Mouse (Mus musculus) heart, embryonic 10.5 days (tissue): ENCODE data around the gene Foxb2. TPM values are rescaled to one million over a fixed set of nuclear protein-coding genes. Genes with fewer than 3 reads are reported as not detected.

Source experiments
- DNase-seq: peaks from one replicate; pipeline ENCODE4 v3.0.0-alpha.2; 2017; ENCODE audit warnings: low spot score
- H3K27ac ChIP-seq: fragments of 300-500 bp; sonication (generic); 2 replicates; pipeline ENCODE4 v1.5.1; 2016; ENCODE audit warnings: mild to moderate bottlenecking
- H3K27me3 ChIP-seq: fragments of 300-500 bp; sonication (generic); 2 replicates; pipeline ENCODE4 v1.6.1; 2016; ENCODE audit warnings: mild to moderate bottlenecking; ENCODE audit not compliant: poor library complexity, insufficient read depth, severe bottlenecking
- H3K36me3 ChIP-seq: fragments of 300-500 bp; sonication (generic); 2 replicates; pipeline ENCODE4 v1.6.1; 2016; ENCODE audit warnings: mild to moderate bottlenecking, moderate library complexity
- H3K4me1 ChIP-seq: fragments of 300-500 bp; sonication (generic); 2 replicates; pipeline ENCODE4 v1.6.1; 2016; ENCODE audit warnings: mild to moderate bottlenecking
- H3K4me3 ChIP-seq: fragments of 300-500 bp; sonication (generic); 2 replicates; pipeline ENCODE4 v1.5.1; 2016; ENCODE audit warnings: mild to moderate bottlenecking, moderate library complexity
- H3K9me3 ChIP-seq: fragments of 300-500 bp; sonication (generic); 2 replicates; pipeline ENCODE4 v1.6.1; 2016; ENCODE audit warnings: mild to moderate bottlenecking, moderate library complexity
- WGBS: fragments of 180-500 bp; shearing (Covaris S2); methylation state at CpG from one replicate; pipeline ENCODE4 v1.1.7; 2016; 5-methylcytosine and 5-hydroxymethylcytosine counted together
- polyA plus RNA-seq: library from polyadenylated mRNA; unstranded; fragments of >200 nt; fragmentation: Nextera tagmentation; extraction: Ambion mirVana; gene quantifications from 2 replicates; pipeline ENCODE4 v1.2.1, GENCODE M21; 2016

Gene Foxb2
- polyA plus RNA-seq: not detected in 2 replicates

DNA sequence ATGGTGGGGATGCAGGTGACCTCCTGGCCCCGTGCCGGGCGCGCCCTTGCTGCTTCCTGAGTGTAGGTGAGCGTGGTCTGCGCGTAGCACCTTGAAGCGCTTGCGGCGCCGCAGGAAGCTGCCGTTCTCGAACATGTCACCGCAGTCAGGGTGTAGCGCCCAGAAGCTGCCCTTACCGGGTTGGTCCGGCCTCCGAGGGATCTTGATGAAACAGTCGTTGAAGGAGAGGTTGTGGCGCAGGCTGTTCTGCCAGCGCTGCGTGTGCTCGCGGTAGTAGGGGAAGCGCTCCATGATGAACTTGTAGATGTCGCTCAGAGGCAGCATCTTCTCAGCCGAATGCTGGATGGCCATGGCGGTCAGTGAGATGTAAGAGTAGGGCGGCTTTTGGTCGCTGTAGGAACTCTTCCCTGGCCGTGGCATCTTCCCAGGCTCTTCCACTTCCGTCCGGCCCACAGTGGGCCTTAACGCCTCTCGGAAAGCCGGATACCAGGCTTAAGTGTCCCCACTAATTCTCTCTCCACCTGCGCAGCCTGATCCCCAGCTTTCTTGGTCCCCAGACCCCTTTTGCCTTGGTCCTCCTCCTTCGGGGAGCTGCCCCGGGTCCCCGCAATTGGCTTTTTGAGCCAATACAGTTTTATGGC is at the start of gene Foxb2:
Foxb2 (minus strand) TSS at position 585 of the 641 bp plus-strand sequence.
- peaks cover 40% of the 10 kb centered on the region for H3K4me1 ChIP-seq
- 1% methylated on average over 40 of the region's 40 CpGs for WGBS

DNA sequence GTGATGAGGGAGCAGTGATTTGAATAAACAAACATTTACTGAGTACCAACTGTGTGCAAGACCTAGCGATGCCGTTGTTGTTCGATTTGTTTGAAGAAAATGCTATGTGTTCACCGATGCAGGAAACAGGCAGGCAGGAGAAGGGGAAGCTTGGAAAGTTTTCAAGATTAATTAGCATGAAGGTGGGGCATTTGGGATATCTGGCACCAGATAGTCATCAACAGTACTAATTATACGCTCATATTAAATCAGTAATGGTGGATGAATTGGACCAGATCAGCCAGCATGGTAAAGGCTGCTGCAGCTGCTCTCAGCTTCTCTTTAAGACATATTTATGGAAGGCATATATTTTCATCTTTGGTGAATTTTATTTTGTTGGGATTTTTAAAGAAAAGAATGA is 37.9 kb upstream of the Foxb2 start:
- no peaks in the 10 kb centered on the region for H3K4me1 ChIP-seq
- 87% methylated on average over 5 of the region's 5 CpGs for WGBS
- no peaks in the 10 kb centered on the region for H3K9me3 ChIP-seq
- H3K4me3 ChIP-seq: no peak overlapping the region
- no peak for DNase-seq
- no peaks in the 10 kb centered on the region for H3K36me3 ChIP-seq
- no peak overlapping the region for H3K27ac ChIP-seq
- no peaks in the 10 kb centered on the region for H3K27me3 ChIP-seq

More for the DNA sequence above, at the start of gene Foxb2:
- Histone ChIP-seq H3K27me3 (peaks cover 100% of the 10 kb centered on the region), H3K9me3 (no peaks in the 10 kb centered on the region), H3K27ac (no peak within 1 kb of the TSS; the same call in 1 of the 2 replicates), H3K36me3 (no peaks in the 10 kb centered on the region), H3K4me3 (peak within 1 kb of the TSS; percentile 64)
- DNase-seq: no peak

DNA sequence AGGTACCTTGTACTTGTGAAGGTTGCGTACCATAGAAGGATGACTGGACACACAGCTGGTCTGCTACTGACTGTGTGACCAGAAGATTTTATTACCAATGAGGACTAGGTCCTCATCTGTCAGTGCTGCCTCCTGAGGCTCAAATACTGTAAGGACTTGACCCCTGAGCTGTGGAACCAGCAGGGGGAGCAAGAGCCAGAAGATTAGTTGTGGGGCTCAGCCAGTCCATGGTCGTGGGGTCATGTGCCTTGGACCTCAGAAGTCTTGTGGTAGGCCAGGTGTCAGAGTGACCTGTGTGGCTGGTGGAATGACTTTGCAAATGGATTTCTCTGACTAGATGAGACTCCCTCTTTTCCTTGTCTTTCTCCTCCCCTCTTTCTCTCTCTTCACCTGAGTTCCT is 29.5 kb upstream of the Foxb2 start:
- WGBS: 70% methylated on average over 2 of the region's 2 CpGs

DNA sequence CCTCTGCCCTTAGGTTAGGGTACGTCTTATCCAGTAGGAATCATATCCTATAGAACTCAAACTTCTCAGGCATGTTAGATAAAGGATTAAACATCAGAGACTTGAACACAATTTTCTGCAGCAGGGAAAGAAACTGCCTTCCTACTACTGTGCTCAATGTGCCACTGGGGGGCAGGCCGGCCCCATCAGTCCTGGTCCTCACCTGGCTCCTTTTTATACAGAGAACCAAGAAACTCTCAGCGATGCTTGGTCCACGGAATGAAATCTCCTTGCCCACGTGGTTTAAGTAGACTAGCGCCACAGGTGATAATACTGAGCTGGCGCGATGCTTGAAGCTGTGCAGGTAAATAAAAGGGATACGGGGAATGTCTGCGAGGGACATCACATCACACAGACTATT is 26.1 kb upstream of the Foxb2 start:
- Histone ChIP-seq H3K4me3 (no peak overlapping the region), H3K36me3 (no peaks in the 10 kb centered on the region), H3K9me3 (no peaks in the 10 kb centered on the region), H3K4me1 (no peaks in the 10 kb centered on the region), H3K27ac (no peak overlapping the region), H3K27me3 (no peaks in the 10 kb centered on the region)
- 50% methylated on average over 10 of the region's 10 CpGs for WGBS
- peak; percentile 74 for DNase-seq

More for the DNA sequence above, 29.5 kb upstream of the Foxb2 start:
- Histone ChIP-seq H3K4me3 (no peak overlapping the region), H3K36me3 (no peaks in the 10 kb centered on the region), H3K4me1 (no peaks in the 10 kb centered on the region), H3K9me3 (no peaks in the 10 kb centered on the region), H3K27me3 (no peaks in the 10 kb centered on the region), H3K27ac (no peak overlapping the region)
- no peak for DNase-seq

DNA sequence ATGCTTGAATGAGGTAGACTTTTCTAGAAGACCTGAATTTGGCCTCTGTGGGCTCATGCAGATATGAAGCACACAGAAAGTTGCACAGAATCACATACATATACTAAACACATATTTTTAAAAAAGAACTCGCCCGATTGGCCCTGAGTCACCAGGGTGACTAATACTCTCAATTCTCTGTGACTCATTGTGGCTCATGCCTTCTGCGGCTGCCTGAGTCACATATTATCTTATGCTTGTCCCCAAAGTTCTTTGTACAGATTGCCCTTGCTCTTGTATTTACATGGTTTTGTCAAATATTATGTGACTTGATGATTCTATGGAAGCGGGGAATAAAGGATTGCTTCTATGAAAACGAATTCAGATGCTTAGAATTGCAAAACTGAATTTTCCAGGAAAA is 25.0 kb upstream of the Foxb2 start:
- WGBS: 85% methylated on average over 5 of the region's 5 CpGs
- Histone ChIP-seq H3K9me3 (no peaks in the 10 kb centered on the region), H3K27ac (no peak overlapping the region), H3K4me3 (no peak overlapping the region), H3K4me1 (no peaks in the 10 kb centered on the region), H3K36me3 (no peaks in the 10 kb centered on the region), H3K27me3 (no peaks in the 10 kb centered on the region)
- DNase-seq: no peak

DNA sequence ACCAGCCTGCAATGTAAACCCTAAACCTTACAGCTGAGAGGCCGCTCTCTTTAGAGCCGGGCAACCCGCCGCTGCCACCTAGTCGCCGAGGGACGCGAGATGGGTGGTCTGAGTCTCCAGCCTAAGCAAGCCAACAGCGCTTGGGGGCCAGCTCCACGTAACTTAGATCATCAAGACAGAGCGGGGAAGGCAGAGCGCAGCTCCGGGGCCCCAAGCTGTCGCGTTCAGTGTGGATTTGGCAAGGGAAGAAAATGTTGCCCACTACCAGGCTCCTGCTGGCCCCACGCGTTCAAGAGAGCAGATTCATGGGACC is 2.8 kb upstream of the Foxb2 start:
- H3K4me1 ChIP-seq: peaks cover 38% of the 10 kb centered on the region
- H3K27ac ChIP-seq: no peak overlapping the region
- H3K36me3 ChIP-seq: no peaks in the 10 kb centered on the region
- peaks cover 96% of the 10 kb centered on the region for H3K27me3 ChIP-seq
- no peak for DNase-seq
- H3K4me3 ChIP-seq: peak overlapping the region; percentile 43
- under 1% methylated on average over 17 of the region's 17 CpGs for WGBS
- H3K9me3 ChIP-seq: no peaks in the 10 kb centered on the region

DNA sequence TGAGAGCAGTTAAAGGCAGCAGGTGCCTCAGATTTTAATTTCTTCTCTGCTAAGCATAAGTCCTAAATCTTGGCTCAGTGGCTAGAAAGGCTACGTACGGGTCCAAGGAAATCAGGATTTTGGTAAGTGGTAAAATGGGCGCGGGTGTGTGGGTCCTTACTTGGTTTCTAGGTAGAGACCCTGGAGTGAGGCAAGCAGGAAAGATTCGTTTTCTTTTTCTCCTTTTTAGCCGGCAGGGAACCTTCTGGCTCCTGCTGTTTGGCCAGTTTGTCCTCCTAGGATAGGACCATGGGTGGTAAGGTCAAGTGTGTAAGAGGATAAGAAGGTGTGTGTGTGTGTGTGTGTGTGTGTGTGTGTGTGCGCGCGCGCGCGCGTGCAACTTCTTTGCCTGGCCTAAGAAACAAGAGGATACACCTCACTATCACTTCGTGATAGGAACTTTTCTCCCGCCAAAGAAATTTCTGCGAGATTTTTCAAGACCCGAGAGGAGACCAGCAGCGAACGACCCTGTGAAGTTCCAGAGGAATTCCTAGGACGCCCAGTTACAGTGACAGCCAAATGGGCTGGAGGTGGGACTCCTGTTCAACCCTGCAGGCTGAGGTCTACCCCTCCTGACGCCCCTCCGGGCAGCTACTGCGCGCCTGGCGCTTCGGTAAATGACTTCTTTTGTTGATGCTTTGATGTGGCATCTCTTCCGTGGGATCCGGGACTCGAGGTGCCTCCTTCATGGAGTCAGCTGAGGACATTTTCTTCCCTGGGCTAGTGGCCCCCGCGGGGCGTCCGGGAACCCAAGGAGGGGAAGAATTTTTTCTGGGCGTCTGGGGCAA is 2.2 kb upstream of the Foxb2 start:
- Histone ChIP-seq H3K27me3 (peaks cover 100% of the 10 kb centered on the region), H3K4me1 (peaks cover 38% of the 10 kb centered on the region), H3K9me3 (no peaks in the 10 kb centered on the region), H3K4me3 (peak overlapping the region; percentile 43), H3K27ac (no peak overlapping the region), H3K36me3 (no peaks in the 10 kb centered on the region)
- WGBS: under 1% methylated on average over 34 of the region's 34 CpGs
- no peak for DNase-seq

DNA sequence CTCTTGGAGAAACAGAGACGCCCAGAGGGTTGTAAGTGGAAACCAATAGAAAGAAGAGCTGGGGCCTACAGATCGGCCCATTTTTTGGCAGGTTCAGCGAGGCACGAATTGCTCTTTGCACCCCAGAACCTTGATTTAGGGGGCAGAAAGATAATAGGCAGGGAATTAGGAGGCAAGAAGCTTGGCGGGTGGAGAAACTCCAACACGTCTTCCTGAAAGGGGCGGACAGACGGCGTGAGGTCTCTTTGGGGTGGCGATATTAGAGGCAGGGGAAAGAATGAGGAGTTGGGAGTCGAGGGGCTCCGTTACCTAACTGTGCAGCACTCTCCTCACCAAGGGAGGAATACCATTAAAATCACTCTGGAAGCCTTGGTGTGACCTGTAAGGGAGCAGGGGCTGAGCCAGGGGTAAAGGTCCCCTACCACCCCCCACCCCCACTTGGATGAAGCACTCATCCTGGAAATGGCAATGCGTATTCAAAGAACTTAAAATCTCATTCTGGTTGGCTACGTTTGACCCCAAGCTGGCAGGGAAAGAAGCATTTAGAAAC is 1.5 kb upstream of the Foxb2 start:
- H3K9me3 ChIP-seq: no peaks in the 10 kb centered on the region
- H3K27me3 ChIP-seq: peaks cover 100% of the 10 kb centered on the region
- no peaks in the 10 kb centered on the region for H3K36me3 ChIP-seq
- H3K4me1 ChIP-seq: peaks cover 40% of the 10 kb centered on the region
- WGBS: 2% methylated on average over 14 of the region's 14 CpGs
- DNase-seq: no peak
- H3K4me3 ChIP-seq: peak overlapping the region; percentile 64; the same call in 1 of the 2 replicates
- no peak overlapping the region for H3K27ac ChIP-seq

DNA sequence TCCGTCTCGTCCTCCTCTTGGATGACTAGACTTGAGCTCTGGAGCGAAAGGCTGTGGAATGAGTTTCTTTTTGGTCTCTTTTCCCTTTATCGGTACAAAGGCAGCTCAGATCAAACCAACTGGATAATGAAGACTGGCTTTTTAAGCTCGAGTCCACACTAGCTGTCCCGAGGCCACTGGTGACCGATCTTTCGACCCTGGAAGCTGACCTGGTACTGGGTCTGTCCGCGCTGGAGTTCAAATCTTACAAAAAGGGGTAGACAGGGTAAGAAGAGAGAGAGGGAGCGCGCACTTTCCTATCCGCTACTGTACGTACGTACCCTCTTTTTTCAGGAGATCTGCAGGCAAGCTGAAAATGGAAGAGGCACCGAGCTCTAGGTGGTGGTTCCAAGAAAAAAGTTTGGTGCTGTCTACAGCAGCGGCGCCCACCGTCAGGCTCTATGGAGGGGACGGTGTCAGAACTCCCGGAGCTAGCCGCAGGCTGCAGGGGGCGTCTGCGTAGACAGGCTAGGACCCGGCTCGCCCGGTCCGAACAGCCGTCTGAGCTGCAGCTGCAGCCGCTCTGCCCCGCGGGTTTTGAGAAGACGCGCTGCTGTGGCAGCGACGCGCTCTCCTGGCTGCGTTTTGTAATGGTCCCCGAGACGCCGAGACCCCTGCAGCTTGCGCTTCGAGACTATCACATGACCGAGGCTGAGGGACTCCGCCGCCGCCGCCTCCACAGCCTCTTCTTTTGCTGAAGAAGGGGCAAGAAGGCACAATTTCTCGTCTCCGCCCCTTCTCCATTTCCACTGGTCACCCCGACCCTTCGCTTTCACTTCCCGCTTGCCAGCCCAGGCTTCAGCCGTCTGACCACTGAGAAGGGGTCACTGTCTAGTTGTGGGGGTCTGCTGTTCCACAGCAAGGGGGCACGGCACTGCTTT is 597 bp upstream of the Foxb2 start:
- Histone ChIP-seq H3K4me3 (peak overlapping the region; percentile 64), H3K36me3 (no peaks in the 10 kb centered on the region), H3K27ac (no peak overlapping the region), H3K9me3 (no peaks in the 10 kb centered on the region), H3K4me1 (peaks cover 40% of the 10 kb centered on the region), H3K27me3 (peaks cover 100% of the 10 kb centered on the region)
- no peak for DNase-seq
- under 1% methylated on average over 55 of the region's 55 CpGs for WGBS

DNA sequence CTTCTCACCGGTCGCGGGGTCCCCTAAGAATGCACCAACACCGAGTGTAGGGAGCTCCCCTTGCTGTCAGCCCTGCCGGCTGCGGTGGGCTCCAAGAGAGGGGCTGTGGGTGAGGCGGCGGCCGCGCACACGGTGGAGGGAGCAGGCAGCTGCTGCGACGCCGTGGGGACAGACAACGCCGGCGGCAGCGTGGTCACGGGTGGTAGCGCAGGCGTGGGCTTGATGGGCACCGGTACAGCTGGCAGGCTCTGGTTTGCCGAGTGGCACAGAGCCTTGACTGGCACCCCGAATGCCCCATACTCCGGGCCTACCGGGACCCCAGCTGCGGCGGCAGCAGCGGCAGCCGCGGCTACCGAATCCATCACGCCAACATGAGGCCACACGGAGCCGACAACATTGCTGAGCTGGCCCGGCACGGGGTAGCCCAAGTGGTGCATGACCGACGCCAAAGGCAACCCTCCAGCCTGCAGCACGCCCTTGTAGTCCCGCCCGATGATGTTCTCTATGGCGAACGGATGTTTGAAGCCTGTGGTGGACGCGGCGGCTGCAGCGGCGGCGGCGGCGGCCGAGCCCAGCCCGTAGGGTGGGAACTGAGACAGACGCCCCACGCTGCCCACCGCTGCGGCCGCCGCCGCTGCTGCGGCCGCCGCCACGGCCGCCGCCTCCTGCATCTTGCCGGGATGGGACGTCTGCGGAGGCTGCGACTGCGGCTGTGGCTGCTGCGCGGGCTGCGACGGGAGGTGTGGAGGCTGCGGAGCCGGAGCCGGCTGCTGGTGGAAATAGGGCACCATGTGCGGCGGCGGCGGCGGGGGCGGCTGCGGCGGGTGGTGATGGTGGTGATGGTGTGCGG is 1.0 kb downstream of the Foxb2 start:
- under 1% methylated on average over 82 of the region's 88 CpGs for WGBS
- Histone ChIP-seq H3K4me3 (peak overlapping the region; percentile 64), H3K27ac (no peak overlapping the region; the same call in 1 of the 2 replicates), H3K36me3 (no peaks in the 10 kb centered on the region), H3K9me3 (no peaks in the 10 kb centered on the region), H3K27me3 (peaks cover 100% of the 10 kb centered on the region), H3K4me1 (peaks cover 40% of the 10 kb centered on the region)
- DNase-seq: no peak

DNA sequence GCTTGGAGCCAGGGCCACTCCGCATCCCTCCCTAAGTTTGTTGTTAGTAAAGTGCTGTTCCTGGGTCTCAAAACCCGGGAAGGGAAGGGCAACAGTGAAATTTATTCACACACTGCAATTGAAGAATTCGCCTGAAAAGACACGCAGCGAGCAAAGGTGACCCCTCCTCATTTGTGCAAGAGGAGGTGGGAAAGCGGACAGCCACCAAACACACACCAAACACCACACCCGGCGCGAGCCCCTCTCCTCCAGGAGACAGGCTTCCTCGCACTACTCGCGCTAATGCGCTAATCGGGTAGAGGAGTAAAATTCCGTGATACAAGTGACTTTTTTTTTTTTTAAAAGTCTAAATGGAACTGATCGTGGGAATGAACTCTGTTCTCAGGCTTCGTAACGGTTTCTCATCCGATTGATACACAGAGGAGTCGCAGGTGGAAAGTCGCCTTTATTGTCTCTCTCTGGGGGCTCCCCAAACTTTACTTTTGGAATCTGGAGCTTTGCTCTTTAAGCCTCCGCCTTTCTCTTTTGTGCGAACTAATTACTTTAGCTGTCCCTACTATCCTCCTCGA is 2.3 kb downstream of the Foxb2 start:
- no peak overlapping the region for H3K27ac ChIP-seq
- no peaks in the 10 kb centered on the region for H3K36me3 ChIP-seq
- H3K4me1 ChIP-seq: peaks cover 34% of the 10 kb centered on the region
- H3K27me3 ChIP-seq: peaks cover 96% of the 10 kb centered on the region
- H3K9me3 ChIP-seq: no peaks in the 10 kb centered on the region
- DNase-seq: no peak
- peak overlapping the region; percentile 22 for H3K4me3 ChIP-seq
- WGBS: 1% methylated on average over 24 of the region's 24 CpGs
